Mouse (Mus musculus) kidney, adult 2 months (tissue): ENCODE data around the gene Plekhs1. TPM values are rescaled to one million over a fixed set of nuclear protein-coding genes. Genes with fewer than 3 reads are reported as not detected.

Source experiments
- DNase-seq: peaks from one replicate; pipeline ENCODE4 v3.0.0; 2021
- H3K27ac ChIP-seq: fragments of 200-500 bp; 2 replicates; pipeline ENCODE4 v1.5.1; 2012; ENCODE audit warnings: low read depth, low read length, control low read depth, inconsistent platforms; ENCODE audit not compliant: insufficient read depth
- H3K27me3 ChIP-seq: fragments of 200-500 bp; replicated peaks from 2 replicates; pipeline ENCODE4 v1.6.1; 2012; ENCODE audit warnings: mild to moderate bottlenecking, moderate library complexity, low read length, inconsistent platforms; ENCODE audit not compliant: control insufficient read depth, insufficient read depth
- H3K36me3 ChIP-seq: fragments of 200-500 bp; 2 replicates; pipeline ENCODE4 v1.6.1; 2012; ENCODE audit warnings: mild to moderate bottlenecking, moderate library complexity, low read length, inconsistent platforms; ENCODE audit not compliant: control insufficient read depth, insufficient read depth
- H3K4me1 ChIP-seq: fragments of 200-500 bp; 2 replicates; pipeline ENCODE4 v1.6.1; 2011; ENCODE audit warnings: low read length; ENCODE audit not compliant: control insufficient read depth, insufficient read depth
- H3K4me3 ChIP-seq: fragments of 200-500 bp; 2 replicates; pipeline ENCODE4 v1.5.1; 2011; ENCODE audit warnings: mild to moderate bottlenecking, low read depth, low read length, control low read depth; ENCODE audit not compliant: insufficient read depth
- CTCF ChIP-seq: fragments of 200-500 bp; conservative IDR thresholded peaks from 2 replicates; pipeline ENCODE4 v1.5.1; 2011; ENCODE audit warnings: low read depth, mild to moderate bottlenecking, control low read depth, low read length, moderate library complexity, mixed read lengths; ENCODE audit not compliant: insufficient read depth, insufficient read length
- POLR2A ChIP-seq: fragments of 200-500 bp; IDR thresholded peaks from one replicate; pipeline ENCODE4 v1.6.1; 2011; ENCODE audit warnings: low read depth, low read length, control low read depth
- WGBS: fragments of 180-500 bp; shearing (Covaris S2); methylation state at CpG from one replicate; pipeline ENCODE4 v1.1.7; 2018; 5-methylcytosine and 5-hydroxymethylcytosine counted together
- polyA plus RNA-seq: library from polyadenylated mRNA; depleted of rRNA; stranded (reverse); fragments of >200 nt; gene quantifications from 2 replicates; pipeline ENCODE4 v1.2.3, GENCODE M21; 2012

Gene Plekhs1
- polyA plus RNA-seq, 1 experiment = 0.17 TPM

DNA sequence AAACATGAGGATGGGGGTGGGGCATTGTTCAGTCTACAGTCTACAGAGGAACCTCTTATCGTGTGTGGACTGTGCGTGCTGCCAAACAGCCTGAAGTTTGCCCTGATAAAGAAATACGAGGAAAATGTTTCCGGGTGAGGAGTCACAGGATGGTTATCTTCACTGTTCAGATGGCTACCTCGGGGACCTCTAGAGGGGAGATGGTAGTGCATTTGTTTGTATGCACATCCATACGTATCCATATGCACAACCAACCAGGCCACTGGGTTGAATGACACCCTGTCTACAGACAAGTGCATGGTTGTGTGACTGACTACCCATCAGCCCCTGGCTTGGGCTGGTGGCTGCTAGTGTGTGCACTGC lies 22.4 kb upstream of the Plekhs1 start:
- TF ChIP-seq POLR2A (no peak), CTCF (no peak)
- no peak overlapping the region for H3K27ac ChIP-seq
- 70% methylated on average over 6 of the region's 6 CpGs for WGBS
- DNase-seq = no peak
- no peaks in the 10 kb centered on the region for H3K27me3 ChIP-seq
- no peak overlapping the region for H3K4me3 ChIP-seq
- no peaks in the 10 kb centered on the region for H3K36me3 ChIP-seq
- no peaks in the 10 kb centered on the region for H3K4me1 ChIP-seq

DNA sequence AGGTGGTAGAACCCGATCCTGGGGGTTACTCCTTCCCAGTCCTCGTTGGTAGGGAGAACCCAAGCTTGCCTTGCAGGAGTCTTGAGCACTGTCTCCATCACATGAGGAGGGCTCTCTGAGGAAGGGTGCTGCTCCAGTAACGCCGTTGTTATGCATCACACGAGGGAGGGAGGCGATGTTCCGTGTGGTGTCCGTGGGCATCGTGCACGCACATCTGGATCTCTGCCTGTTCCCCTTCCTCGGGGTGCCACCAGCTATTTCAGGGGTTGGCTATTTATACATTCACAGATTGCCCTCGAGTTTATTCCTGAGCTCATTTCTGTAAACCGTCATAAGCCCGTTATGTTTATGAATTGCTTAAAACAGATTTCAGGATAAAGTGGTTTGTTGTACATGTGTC lies 18.0 kb upstream of the Plekhs1 start:
- no peaks in the 10 kb centered on the region for H3K36me3 ChIP-seq
- TF ChIP-seq POLR2A = no peak
- TF ChIP-seq CTCF = no peak
- H3K27me3 ChIP-seq = no peaks in the 10 kb centered on the region
- H3K4me3 ChIP-seq = no peak overlapping the region
- DNase-seq = no peak
- H3K4me1 ChIP-seq = no peaks in the 10 kb centered on the region
- 81% methylated on average over 14 of the region's 14 CpGs for WGBS
- H3K27ac ChIP-seq = no peak overlapping the region

DNA sequence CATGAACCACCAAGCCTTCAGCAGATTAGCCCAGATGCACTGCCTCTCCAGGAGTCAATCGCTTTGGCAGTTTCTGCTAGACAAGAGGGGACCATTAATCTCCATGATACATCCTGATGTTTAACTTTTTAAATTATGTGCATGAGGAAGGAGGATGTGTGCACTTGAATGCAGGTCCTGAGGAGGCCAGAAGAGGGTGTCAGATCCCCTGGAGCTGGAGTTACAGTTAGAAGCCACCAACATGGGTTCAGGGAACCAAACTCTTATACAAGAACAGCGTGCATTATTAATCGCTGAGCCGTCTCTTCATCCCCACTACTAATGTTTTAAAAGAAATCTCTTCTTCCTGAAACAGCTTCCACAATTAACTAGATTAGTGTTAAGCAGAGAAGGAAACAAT lies 12.7 kb upstream of the Plekhs1 start:
- WGBS = over 99% methylated on average over 4 of the region's 4 CpGs
- Histone ChIP-seq H3K4me3 (no peak overlapping the region), H3K4me1 (no peaks in the 10 kb centered on the region), H3K27ac (no peak overlapping the region), H3K27me3 (peaks cover 2% of the 10 kb centered on the region; the same call in 1 of the 2 replicates), H3K36me3 (no peaks in the 10 kb centered on the region)
- TF ChIP-seq POLR2A (no peak), CTCF (no peak)
- DNase-seq = no peak

DNA sequence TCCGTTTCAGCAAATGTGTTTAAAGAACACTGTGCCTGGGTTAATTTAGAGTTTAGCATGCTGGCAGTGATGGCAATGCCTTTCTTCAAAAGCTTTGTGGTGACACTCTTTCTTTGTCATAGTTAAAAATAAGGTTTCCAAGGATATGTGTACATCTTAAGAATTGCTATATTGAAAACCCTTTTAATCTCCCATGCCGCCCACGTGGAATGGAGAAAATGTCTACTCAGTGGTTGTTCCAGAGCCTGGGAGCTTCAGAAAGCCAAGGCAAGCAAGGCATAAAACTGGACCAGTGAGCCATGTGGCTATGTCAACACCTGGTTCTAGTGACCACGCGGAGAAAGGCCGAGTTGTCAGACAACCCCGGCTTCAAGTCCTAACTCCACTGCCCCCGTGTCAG lies 11.9 kb upstream of the Plekhs1 start:
- DNase-seq = no peak
- 82% methylated on average over 8 of the region's 8 CpGs for WGBS
- Histone ChIP-seq H3K4me1 (no peaks in the 10 kb centered on the region), H3K27me3 (peaks cover 2% of the 10 kb centered on the region; the same call in 1 of the 2 replicates), H3K4me3 (no peak overlapping the region), H3K27ac (no peak overlapping the region), H3K36me3 (no peaks in the 10 kb centered on the region)
- TF ChIP-seq POLR2A = no peak
- no peak for TF ChIP-seq CTCF

DNA sequence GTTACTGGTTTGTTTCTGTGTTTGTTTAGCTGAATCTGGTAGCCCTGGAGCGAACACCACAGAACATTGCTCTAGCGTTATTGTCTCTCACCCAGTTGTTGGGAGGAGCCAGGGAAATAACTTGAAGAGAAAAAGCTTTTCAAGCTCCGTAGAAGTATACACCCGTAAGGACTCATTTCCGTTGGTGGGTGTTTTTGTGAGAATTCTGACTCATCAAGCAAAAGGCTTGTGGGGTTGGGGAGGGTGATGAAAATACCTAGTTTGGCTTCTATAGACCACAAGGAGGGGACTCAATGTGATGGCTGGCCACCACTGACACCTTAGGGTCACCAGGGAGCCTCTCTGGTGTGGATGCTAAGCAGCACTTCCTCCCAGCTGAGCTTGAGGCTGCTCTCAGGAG lies 10.5 kb upstream of the Plekhs1 start:
- Histone ChIP-seq H3K27ac (no peak overlapping the region), H3K36me3 (no peaks in the 10 kb centered on the region), H3K4me1 (no peaks in the 10 kb centered on the region), H3K4me3 (no peak overlapping the region), H3K27me3 (peaks cover 2% of the 10 kb centered on the region; the same call in 1 of the 2 replicates)
- no peak for DNase-seq
- WGBS = 77% methylated on average over 5 of the region's 5 CpGs
- no peak for TF ChIP-seq POLR2A
- no peak for TF ChIP-seq CTCF

DNA sequence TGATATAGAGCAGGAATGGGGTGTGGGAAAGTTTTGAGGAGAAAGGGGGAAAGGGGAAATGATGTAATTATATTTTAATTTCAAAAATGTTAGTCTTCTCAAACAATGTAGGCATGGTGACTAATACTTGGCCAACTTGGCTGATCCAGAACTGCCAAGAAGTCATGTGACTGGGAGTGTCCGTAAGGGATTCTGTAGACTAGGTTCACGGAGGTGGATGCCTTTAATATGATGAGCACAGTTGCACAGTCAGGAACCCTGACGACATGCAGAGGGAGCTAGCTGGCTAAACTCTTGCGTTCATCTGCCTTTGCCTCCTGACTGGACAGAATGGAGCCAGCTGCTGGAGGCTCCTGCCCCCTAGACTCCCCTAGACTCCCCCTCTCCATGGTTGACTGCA lies 9.6 kb upstream of the Plekhs1 start:
- Histone ChIP-seq H3K27ac (no peak overlapping the region), H3K4me3 (no peak overlapping the region), H3K4me1 (no peaks in the 10 kb centered on the region), H3K36me3 (no peaks in the 10 kb centered on the region), H3K27me3 (peaks cover 2% of the 10 kb centered on the region; the same call in 1 of the 2 replicates)
- DNase-seq = peak; percentile 10
- TF ChIP-seq CTCF (no peak), POLR2A (no peak)
- WGBS = 37% methylated on average over 4 of the region's 4 CpGs

DNA sequence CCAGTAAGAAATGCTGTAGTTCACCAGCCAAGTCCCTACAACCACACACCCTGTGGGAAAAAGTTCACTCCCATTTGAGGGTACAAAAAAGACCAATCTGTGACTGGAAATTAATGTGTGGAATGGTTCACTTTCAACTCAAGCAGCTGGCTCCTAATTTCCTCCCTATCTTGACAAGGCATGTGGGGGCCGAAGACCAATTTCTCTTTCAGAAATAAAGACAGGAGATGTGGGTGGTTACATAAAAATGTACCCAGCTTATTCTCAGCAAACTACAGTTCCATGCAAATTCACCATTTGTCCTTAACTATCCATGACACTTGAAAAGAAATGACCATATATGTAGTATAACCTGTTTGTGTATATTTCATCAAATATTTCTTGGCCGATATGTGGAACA lies 9.0 kb upstream of the Plekhs1 start:
- 83% methylated on average over 2 of the region's 2 CpGs for WGBS
- H3K27me3 ChIP-seq = peaks cover 2% of the 10 kb centered on the region; the same call in 1 of the 2 replicates
- no peaks in the 10 kb centered on the region for H3K4me1 ChIP-seq
- no peak overlapping the region for H3K4me3 ChIP-seq
- TF ChIP-seq CTCF (no peak), POLR2A (no peak)
- DNase-seq = no peak
- no peak overlapping the region for H3K27ac ChIP-seq
- H3K36me3 ChIP-seq = no peaks in the 10 kb centered on the region

DNA sequence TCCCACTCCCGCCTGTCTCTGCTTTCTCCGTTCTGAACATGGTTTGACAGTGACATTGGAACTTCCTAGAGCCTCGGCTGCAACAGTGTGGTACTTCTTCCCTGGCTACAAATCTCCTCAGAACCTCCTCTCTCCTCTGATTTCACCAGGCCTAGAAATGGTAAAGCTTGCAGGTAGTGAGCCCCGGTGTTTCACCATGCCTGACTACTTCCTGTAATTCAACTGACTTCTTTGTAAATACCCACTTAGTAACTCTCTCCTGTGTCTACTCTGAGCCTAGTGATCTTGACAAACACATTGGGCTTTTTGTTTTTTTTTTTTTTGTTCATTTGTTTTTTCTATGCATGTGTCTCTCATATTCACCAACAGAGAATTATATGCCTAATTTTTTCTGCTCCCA lies 6.6 kb upstream of the Plekhs1 start:
- Histone ChIP-seq H3K4me3 (no peak overlapping the region), H3K36me3 (no peaks in the 10 kb centered on the region), H3K27ac (no peak overlapping the region), H3K4me1 (peaks cover 5% of the 10 kb centered on the region), H3K27me3 (peaks cover 2% of the 10 kb centered on the region; the same call in 1 of the 2 replicates)
- TF ChIP-seq POLR2A (no peak), CTCF (no peak)
- 63% methylated on average over 4 of the region's 4 CpGs for WGBS
- DNase-seq = no peak
